Mouse (Mus musculus): ENCODE measurements around the gene Epas1. TPM values are rescaled to one million over a fixed set of nuclear protein-coding genes. Genes with fewer than 3 reads are reported as not detected.

Gene Epas1
- total RNA-seq (2023), result 16.0 TPM

DNA sequence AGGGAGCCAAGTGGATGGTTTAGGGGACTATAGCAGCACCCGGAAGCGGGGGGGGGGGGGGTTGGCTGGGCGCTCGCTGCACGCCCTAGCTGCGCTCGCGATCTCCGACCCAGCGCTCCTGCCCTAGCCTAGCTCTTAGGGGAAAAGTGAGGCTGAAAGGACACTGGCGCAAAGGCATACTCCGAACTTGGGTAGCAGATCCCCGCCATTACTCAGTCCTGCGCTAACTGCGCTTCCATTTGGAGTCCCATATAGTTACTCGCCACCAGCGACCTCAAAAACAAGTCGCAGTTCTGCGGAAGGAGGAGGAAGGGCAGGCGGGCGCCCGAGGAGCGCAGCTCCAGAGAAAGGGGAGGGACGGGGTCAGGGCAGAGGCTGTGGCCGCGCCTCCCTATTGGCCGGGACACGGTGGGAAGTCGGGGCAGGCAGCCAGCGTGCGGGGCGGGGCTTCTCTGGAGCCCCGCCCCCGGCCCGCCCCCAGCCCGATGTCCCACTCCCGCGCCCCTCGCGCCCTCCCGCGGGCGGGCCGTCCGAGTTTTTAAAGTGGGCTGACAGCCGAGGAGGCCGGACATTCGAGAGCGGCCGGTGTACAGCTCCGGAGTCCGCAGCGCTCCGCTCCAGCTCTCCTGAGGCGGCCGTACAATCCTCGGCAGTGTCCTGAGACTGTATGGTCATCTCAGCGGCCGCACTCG, at the start of gene Epas1:
Epas1 (plus strand) TSS at position 571 of the 692 bp plus-strand sequence.

Other genes starting within 250 kb of the Epas1 start
- gene Gm10309, start 248.5 kb upstream of the Epas1 start, total RNA-seq (2023), result not detected
- not detected for gene Tmem247, start 163.6 kb downstream of the Epas1 start, total RNA-seq (2023)
- not detected for gene Atp6v1e2, start 194.2 kb downstream of the Epas1 start, total RNA-seq (2023)
- gene Rhoq, start 209.4 kb downstream of the Epas1 start, total RNA-seq (2023), result 6.7 TPM

All from CD4-positive naive resting alpha-beta T cell, adult 76 days (primary cell).